Mouse (Mus musculus) embryonic facial prominence, embryonic 11.5 days (tissue): Measurements from ENCODE around the gene Tmtc2. TPM values are rescaled to one million over a fixed set of nuclear protein-coding genes. Genes with fewer than 3 reads are reported as not detected.
A peak's percentile ranks its signal among the peaks of the same experiment; 100 is the strongest.

Experiments used
- ATAC-seq: fragments of 200-750 bp; cut with Nextera tagmentation; replicated peaks from 2 replicates; pipeline ENCODE4 v1.8.0; 2017; ENCODE audit warnings: low read depth; ENCODE audit not compliant: insufficient number of reproducible peaks, low FRiP score, low TSS enrichment
- DNase-seq: peaks from one replicate; pipeline ENCODE4 v3.0.0-alpha.2; 2015; ENCODE audit warnings: low spot score
- H3K27ac ChIP-seq: fragments of 300-500 bp; sonication (generic); replicated peaks from 2 replicates; pipeline ENCODE4 v1.5.1; 2014; ENCODE audit warnings: mild to moderate bottlenecking, low read depth, low read length, control low read depth
- H3K27me3 ChIP-seq: fragments of 300-500 bp; sonication (generic); 2 replicates; pipeline ENCODE4 v1.6.1; 2014; ENCODE audit warnings: mild to moderate bottlenecking, low read length, moderate library complexity, mixed read lengths; ENCODE audit not compliant: control insufficient read depth, insufficient read depth
- H3K36me3 ChIP-seq: fragments of 300-500 bp; sonication (generic); replicated peaks from 2 replicates; pipeline ENCODE4 v1.6.1; 2014; ENCODE audit warnings: low read depth, mild to moderate bottlenecking, low read length, moderate library complexity, mixed read lengths; ENCODE audit not compliant: control insufficient read depth, insufficient read depth
- H3K4me1 ChIP-seq: fragments of 300-500 bp; sonication (generic); 2 replicates; pipeline ENCODE4 v1.6.1; 2014; ENCODE audit warnings: low read length, mixed read lengths; ENCODE audit not compliant: control insufficient read depth, insufficient read depth
- H3K4me2 ChIP-seq: fragments of 300-500 bp; sonication (generic); 2 replicates; pipeline ENCODE4 v1.6.1; 2014; ENCODE audit warnings: low read depth, mild to moderate bottlenecking, control low read depth, low read length, moderate library complexity
- H3K4me3 ChIP-seq: fragments of 300-500 bp; sonication (generic); 2 replicates; pipeline ENCODE4 v1.5.1; 2014; ENCODE audit warnings: low read depth, low read length, control low read depth
- H3K9ac ChIP-seq: fragments of 300-500 bp; sonication (generic); replicated peaks from 2 replicates; pipeline ENCODE4 v1.6.1; 2014; ENCODE audit warnings: mild to moderate bottlenecking, control low read depth, low read length
- H3K9me3 ChIP-seq: fragments of 300-500 bp; sonication (generic); replicated peaks from 2 replicates; pipeline ENCODE4 v1.6.1; 2016; ENCODE audit warnings: mild to moderate bottlenecking, low read length, inconsistent platforms, mixed read lengths; ENCODE audit not compliant: control insufficient read depth
- WGBS: fragments of 180-500 bp; shearing (Covaris S2); extraction: QIAGEN DNeasy Blood & Tissue Kit; methylation state at CpG from one replicate; pipeline ENCODE4 v1.1.7; 2014; 5-methylcytosine and 5-hydroxymethylcytosine counted together
- polyA plus RNA-seq: library from polyadenylated mRNA; unstranded; fragments of >200 nt; fragmentation: Nextera tagmentation; extraction: Ambion mirVana; gene quantifications from 2 replicates; pipeline ENCODE4 v1.2.1, GENCODE M21; 2014

Tmtc2 gene
- polyA plus RNA-seq, 1 experiment from 2014 or later: 7.8 TPM

DNA sequence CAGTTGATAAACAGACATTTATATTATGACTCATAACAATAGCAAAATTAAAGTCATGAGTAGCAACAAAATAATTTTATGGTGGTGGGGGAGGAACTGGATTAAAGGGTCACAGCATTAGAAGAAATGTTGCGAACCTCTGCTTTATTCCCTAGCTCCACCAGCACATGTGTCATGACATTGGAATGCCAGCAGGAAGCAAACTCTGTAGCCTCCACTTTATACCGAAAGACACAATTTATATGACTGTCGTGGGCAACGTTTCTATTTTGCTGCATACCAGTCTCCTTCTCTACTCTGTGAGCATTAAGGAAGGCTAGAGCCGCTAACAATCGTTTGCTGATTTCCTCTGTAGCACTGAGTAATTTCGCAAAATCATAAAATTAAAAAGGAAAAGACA, 51.8 kb downstream of the Tmtc2 start:
- Histone ChIP-seq H3K27me3 (no peaks in the 10 kb centered on the region), H3K4me3 (no peak overlapping the region), H3K27ac (no peak overlapping the region), H3K4me1 (no peaks in the 10 kb centered on the region), H3K36me3 (no peaks in the 10 kb centered on the region), H3K9ac (no peak overlapping the region), H3K9me3 (no peaks in the 10 kb centered on the region), H3K4me2 (no peak overlapping the region)
- no peak for ATAC-seq
- 76% methylated on average over 7 of the region's 7 CpGs for WGBS
- DNase-seq: no peak

DNA sequence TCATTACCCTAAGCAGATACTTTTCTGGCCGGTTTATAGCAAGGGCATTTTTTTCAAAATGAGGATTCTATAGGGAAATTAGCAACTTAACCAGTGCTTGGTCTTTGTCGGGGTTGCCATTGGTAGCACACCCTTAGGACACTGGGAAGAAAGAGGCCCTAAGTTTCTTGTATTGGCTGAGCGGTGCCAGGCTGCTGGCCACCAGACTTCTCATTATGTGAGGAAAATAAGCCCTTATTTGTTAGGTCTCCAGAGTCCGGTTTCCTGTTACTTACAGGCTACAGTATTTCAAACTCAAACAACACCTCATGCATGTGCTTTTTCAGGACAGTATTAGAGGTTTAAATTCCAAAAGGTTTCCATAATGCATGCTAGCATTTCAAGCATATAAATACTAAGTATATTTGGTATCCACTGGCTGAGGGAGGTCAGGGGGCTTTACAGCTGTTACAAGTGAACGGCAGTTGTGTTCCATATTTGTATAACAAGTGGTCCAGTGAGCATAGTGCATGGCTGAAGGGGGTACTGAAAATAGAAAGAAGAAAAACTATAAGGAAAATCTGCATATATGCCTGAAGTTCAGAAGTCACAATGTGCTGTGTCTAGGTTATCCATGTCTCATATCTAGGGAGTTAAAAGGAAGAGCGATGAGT, 55.0 kb downstream of the Tmtc2 start:
- Histone ChIP-seq H3K36me3 (no peaks in the 10 kb centered on the region), H3K9ac (no peak overlapping the region), H3K27me3 (no peaks in the 10 kb centered on the region), H3K4me1 (no peaks in the 10 kb centered on the region), H3K27ac (no peak overlapping the region), H3K4me2 (no peak overlapping the region), H3K4me3 (no peak overlapping the region), H3K9me3 (no peaks in the 10 kb centered on the region)
- ATAC-seq: no peak
- 64% methylated on average over 6 of the region's 6 CpGs for WGBS
- no peak for DNase-seq

DNA sequence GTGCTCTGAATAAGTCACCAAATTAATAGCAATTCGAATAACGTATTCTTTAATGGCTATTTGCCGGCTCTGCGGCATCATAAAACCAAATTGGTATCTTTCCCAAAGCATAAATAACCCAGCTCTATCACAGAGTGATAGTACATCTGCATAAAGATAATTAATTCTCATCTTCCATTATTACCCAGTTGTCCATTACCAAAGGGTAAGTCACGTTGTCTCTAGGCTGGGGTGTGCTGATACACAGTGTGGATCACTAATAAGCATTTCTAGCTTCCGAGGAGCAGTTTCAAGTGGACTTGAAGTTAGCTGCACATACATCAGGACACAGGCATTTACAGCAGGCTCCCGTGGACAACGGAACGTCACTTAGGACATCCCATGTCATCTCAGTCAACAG, 56.1 kb downstream of the Tmtc2 start:
- Histone ChIP-seq H3K27ac (no peak overlapping the region), H3K27me3 (no peaks in the 10 kb centered on the region), H3K4me1 (no peaks in the 10 kb centered on the region), H3K4me2 (no peak overlapping the region), H3K9ac (no peak overlapping the region), H3K4me3 (no peak overlapping the region), H3K36me3 (no peaks in the 10 kb centered on the region), H3K9me3 (no peaks in the 10 kb centered on the region)
- WGBS: 94% methylated on average over 9 of the region's 9 CpGs
- DNase-seq: no peak
- no peak for ATAC-seq

DNA sequence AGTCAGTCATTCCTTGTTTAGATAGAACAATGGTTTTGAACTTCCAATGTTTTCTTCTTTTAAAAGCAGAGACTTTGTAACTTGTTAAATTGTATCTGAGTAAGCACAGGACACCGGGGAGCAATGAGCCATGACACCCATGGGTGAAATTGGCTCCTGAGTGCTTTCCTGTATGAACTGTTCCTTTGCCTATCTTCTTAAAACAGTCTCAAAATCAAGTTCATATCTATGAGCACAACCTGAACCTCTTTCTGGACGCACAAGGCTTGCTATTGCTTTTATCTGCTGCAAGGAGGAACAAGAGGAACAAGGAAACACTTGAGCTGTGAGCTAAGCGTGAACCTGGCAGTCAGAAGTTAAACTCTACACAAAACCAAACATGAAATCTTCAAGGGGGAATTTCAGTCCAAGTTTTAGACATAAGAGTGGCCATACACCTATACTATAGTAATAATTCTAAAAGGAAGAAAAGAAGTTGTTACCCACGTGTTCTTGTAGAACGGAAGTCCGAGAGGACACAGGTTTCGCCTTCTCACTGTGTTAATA, 60.4 kb downstream of the Tmtc2 start:
- DNase-seq: no peak
- Histone ChIP-seq H3K4me2 (no peak overlapping the region), H3K4me3 (no peak overlapping the region), H3K9ac (no peak overlapping the region), H3K27ac (no peak overlapping the region), H3K36me3 (no peaks in the 10 kb centered on the region), H3K27me3 (no peaks in the 10 kb centered on the region), H3K9me3 (no peaks in the 10 kb centered on the region), H3K4me1 (no peaks in the 10 kb centered on the region; the same call in 1 of the 2 replicates)
- WGBS: 87% methylated on average over 7 of the region's 7 CpGs
- ATAC-seq: no peak

DNA sequence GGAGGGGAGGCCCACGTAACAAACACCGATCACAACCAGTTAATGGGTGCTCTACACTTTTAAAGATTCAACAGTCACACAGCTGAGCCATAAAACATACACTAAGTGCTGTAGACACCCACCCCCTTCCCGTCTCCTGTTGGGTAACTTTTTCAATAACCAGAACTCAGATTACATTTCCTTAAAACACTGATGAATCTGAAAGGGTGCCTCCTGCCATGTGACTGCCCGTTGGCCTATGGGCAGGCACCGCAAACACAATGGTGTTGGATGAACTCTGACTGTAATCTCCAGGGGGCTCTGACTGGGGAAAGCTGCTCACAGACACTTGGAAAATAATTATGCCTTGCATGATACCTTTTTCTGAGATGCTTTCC, 64.4 kb downstream of the Tmtc2 start:
- H3K4me2 ChIP-seq: 0 out of 2 replicates have a peak overlapping the region, but pooled peaks have one; percentile 17
- H3K9me3 ChIP-seq: no peaks in the 10 kb centered on the region
- peak; percentile 63 for ATAC-seq
- H3K27me3 ChIP-seq: no peaks in the 10 kb centered on the region
- H3K4me1 ChIP-seq: no peaks in the 10 kb centered on the region; the same call in 1 of the 2 replicates
- no peak overlapping the region for H3K9ac ChIP-seq
- no peak overlapping the region for H3K4me3 ChIP-seq
- peak; percentile 50 for DNase-seq
- 26% methylated on average over 5 of the region's 5 CpGs for WGBS
- H3K36me3 ChIP-seq: no peaks in the 10 kb centered on the region
- no peak overlapping the region for H3K27ac ChIP-seq

DNA sequence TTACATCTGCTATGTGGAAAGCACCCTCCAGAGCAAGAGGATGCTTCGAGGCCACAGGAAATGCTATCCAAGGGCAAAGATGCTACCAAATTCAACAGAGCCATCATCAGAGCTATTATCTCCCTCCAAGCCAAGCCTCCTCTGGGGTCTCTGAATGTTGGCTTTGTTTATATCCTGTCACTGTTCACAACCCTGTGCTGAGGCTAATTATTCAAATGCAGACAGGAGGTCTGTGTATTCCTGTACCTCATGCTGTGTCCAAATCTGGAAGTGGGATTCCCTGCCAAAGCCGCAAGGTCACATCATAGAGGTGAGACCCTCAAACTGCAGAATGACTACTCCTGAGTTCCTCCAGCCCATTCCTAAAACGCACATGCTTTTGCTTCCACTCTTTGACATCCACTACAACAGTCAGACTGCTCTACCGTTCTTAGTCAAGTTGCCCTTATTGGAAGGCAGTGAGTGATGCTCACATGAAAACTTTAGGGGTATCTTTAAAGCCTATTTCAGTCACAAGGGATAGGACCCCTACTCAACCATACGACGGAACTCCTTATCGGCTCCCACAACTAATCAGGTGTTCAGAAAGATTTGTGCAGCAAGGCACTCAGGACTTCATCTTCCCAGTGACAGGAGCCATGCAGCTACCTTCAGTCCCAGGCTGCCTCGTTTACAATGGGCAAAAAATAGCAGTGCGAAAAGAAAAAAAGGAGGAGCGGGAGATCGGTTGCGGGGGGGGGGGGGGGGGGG, 64.9 kb downstream of the Tmtc2 start:
- no peak for DNase-seq
- 54% methylated on average over 8 of the region's 12 CpGs for WGBS
- Histone ChIP-seq H3K4me2 (no peak overlapping the region), H3K27ac (no peak overlapping the region), H3K4me3 (no peak overlapping the region), H3K9me3 (no peaks in the 10 kb centered on the region), H3K27me3 (no peaks in the 10 kb centered on the region), H3K4me1 (no peaks in the 10 kb centered on the region; the same call in 1 of the 2 replicates), H3K36me3 (no peaks in the 10 kb centered on the region), H3K9ac (no peak overlapping the region)
- ATAC-seq: no peak

DNA sequence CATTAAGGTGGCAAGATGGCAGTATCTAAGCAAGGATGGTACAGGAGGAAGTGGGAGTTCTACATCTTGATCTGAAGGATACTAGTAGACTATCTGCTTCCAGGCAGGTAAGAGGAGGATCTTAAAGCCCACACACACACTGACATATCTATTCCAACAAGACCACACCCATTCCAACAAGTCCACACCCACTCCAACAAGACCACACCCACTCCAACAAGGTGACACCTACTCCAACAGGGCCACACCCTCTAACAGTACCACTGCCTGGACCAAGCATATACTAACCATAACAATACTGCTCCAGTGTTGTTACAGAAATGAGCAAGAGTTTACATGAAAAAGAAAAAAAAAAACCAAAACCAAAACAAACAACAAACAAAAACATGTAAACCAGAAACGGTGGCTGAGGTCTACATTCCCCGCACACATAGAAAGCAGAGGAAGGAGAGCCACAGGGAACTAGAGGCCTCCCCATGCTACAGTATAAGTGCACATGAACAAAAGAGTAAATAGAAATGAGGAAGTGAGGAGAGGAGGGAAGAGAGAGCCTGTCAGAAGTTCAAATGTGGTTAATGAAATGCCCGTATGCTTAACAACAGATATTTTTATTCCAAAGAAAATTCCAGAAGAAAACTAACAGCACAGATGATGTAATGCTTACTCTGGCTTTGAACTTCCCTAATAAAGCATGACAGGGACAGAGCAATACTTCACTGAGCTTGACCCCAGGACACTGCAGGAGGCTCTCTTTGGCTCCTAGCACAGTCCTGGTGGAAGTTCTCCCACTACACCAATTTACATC, 66.1 kb downstream of the Tmtc2 start:
- Histone ChIP-seq H3K4me1 (no peaks in the 10 kb centered on the region; the same call in 1 of the 2 replicates), H3K9me3 (no peaks in the 10 kb centered on the region), H3K27ac (no peak overlapping the region), H3K36me3 (no peaks in the 10 kb centered on the region), H3K9ac (no peak overlapping the region), H3K4me3 (no peak overlapping the region), H3K4me2 (no peak overlapping the region), H3K27me3 (no peaks in the 10 kb centered on the region)
- WGBS: 77% methylated on average over 3 of the region's 3 CpGs
- no peak for DNase-seq
- ATAC-seq: 0 out of 2 replicates have a peak, but pooled peaks have one; percentile 17
